Mouse (Mus musculus): ENCODE results near the gene Cyth3. TPM values are rescaled to one million over a fixed set of nuclear protein-coding genes. Genes with fewer than 3 reads are reported as not detected.

Cyth3 gene
- total RNA-seq, 2 experiments from 2014 or later: 3.8 to 5.1 TPM

DNA sequence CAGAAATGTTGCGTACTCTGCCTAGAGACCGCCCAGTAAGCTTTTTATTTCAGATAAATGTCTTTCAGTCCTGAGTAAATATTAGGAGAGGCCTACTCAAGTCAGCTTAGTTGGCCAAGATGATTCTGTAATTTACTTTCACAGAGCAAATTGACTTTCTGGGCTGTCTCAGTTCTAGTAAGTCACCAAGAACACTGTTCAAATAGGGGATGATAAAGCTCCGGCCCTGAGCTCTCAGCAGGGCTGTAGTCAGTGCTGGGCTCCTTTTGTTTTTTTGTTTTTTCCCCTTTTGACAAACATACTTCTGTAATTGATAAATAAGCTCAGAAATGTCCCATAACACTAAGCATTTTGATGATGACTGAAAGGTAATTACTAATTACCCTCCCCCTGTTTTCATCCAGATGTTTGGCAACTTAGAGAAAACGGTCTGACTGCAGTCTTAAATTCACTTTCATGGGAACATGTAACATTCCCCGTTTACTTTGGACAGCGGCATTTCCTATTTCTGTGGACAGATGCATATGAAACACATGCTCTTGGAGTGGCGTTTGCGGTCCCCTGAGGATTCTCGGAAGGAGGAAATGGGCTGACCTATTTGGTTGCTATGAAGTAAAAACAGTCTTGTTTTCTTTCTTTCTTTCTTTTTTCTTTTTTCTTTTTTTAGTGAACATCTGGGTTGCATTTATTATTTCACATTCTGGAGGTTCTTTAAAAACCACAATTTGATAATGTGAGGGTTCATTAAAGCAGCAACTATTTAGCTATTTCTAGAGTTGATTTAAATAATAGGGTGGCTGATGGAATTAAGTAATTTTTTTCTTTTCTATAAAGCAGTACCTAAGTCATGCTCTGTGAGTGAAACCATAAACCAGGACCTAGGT is 10.7 kb downstream of the Cyth3 start:
- no peak for ATAC-seq (replicated peaks; ENCODE audit: poor library complexity, severe bottlenecking)

DNA sequence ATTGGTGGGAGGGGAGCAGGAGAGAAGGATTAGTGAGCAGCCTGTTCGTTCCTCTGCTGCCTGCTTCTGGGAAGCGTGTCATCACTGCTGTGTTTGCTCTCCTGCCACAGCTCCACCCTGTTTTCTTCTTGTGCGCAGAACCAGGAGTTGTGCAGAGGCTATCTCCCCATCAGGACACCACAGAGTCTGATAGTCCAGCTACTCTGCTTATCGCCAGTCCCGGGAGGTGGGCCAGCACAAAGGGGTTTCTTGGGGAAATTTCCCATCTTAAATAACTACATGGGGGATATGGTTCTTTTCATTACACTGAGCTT is 11.3 kb downstream of the Cyth3 start:
- no peak for ATAC-seq (replicated peaks; ENCODE audit: poor library complexity, severe bottlenecking)

DNA sequence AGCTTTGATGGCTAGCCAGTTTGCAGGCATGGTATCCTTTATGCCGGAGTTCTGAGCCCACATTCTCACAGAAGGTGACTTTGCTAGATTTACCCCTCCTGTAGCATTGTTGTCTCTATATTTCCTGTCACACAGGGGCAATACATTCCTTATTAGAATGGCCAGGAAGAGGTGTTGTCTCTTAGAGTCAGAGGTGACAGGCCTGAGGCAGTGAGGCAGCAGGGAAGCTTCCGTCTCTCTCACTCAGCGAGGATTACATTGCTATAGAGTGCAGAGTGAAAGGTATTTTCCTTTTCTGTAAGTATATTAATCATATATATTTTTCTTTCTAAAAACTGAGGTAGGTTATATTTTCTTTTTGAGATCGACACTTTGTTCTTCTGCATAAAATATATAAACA is 11.6 kb downstream of the Cyth3 start:
- no peak for ATAC-seq (replicated peaks; ENCODE audit: poor library complexity, severe bottlenecking)

DNA sequence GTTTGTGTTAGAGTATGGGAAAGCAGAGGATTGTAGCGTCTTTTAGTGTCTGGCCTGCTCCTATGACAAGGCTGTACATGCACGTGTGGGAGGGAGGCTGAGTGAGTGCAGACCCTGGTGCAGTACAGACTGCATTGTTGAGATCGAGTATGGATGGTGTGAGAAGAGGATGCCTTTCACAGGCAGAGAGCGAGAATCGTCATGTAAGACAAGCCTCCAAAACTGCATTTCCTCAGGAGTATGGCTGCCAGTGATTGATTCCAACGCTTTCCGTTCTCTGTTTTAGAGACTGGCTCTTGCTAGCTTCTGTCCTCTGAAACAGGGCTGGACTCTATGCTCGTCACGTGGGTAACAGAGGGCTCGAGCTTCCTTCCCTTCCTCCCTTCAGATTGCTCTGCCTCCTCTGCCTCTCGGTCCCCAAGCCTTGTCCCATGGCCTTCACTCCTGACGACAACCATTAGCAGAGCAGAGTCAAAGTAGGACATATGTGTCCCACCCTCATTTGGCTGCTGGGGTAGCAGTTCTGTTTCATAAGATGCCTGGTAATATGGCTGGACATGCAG is 12.4 kb downstream of the Cyth3 start:
- ATAC-seq (replicated peaks; ENCODE audit: poor library complexity, severe bottlenecking): no peak

DNA sequence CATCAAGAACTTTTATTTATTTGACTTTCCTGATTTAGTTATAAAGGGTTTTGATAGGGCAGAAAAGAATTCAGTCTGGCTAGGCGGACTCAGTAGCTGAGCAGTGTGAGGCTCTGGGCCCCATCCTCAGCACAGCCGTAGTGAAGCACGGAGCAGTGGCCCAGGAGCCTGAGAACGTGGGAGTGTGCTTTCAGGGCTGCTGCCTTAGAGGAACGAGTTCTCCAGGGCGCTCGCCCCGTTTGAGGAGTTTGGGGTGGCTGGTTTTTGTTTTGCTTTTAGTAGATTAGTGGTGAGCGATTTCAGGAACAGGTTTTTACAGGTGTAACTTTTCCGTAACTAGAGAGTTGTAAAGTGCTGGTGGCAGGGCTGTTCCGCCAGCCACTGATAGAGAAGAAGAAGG is 13.1 kb downstream of the Cyth3 start:
- ATAC-seq (replicated peaks; ENCODE audit: poor library complexity, severe bottlenecking): no peak

DNA sequence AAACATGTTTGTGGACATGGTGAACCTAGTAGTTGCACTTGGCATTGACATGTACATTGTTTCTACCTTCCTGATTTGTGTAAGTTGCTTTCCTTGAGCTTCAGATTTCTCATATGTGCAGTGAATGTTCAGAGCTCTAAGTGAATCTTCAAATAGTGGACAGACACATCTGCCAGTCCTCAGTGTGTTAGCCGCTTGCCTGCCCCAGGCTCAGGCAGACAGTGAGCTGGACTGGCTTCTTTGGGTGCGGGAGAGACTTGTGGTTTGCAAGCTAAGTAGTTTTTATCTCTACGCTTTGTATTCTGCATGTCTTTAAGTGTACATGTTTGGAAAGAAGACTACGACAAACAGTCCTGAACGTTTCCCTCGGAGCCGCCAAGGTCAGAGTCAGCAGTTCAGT is 13.9 kb downstream of the Cyth3 start:
- ATAC-seq (replicated peaks; ENCODE audit: poor library complexity, severe bottlenecking): no peak

DNA sequence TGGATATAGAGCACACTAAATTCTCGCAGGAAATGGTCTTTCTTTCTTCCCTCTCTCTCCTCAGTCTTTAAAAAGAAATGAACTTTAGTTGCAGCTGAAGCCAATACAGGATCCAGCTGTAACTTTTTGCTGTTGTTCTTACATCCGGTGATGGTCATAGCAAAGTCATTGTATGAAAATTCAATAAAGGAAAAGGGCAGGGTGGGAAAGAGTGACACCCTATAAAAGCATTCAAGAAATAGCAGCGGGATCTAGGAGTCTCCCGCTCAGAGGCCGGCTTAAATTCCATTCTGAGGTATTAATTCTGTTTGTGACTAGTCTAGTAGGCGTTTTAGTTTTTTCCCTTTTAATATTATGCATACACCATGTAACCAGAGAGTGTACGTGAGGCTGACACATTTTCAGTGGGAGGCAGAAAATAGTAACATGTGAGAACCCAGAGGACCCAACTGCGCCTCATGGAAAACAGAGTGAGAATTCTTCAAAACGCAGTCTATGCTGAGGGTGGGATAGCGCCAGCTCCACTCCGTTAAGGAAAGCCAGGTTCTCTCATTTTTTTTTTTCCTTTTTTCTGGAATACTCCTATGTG is 15.7 kb downstream of the Cyth3 start:
- no peak for ATAC-seq (replicated peaks; ENCODE audit: poor library complexity, severe bottlenecking)

DNA sequence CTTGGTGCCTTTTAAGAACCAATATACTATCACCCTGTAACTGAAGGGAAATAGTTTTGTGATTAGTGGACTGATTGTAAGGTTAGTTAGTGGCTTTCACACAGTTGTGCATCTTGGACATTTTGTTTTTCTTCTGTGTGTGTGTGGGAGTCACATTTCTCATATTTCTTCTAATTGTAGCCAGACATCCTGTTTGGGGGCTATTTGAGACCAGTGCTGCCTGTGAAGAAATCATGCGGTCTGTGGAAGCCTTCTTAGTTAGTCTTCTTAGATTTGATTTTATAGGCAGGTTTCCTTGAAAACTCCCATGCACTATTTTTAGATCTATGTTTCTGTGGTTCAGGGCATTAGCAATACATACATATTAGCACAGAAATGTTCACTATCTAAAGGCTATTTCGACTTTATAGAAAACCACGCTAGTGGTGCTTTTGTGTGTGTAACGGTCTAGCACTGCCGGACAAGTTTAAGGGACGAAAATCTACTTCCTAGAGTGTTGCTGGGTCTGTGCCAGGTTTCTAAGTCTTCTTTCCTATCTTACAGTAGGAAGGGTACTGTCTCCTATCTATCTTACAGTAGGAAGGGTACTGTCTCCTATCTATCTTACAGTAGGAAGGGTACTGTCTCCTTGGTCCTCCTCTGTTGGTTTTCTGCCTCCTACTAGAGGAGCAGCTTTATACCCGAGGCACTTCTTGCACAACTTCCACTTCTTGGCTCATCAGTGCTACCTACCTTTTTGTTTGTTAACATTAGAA is 16.4 kb downstream of the Cyth3 start:
- peak; percentile 79 for ATAC-seq (replicated peaks; ENCODE audit: poor library complexity, severe bottlenecking)

DNA sequence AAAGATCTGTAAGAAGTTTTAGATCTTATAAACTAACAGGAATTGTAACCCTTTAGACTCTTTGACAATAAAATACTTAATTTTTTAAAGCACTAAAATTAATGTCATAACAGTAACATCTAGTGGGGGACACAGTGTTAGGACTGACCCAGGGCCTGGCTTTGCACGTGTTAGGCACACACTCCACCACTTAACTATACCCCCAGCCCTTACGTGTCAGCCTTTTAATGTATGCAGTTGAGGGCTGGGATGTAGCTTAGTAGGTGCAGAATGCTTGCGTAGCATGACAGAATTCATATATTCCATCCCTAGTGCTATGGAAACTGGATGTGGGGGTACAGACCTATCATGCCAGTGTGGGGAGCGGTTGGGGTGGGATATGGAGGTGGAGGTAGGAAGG is 17.1 kb downstream of the Cyth3 start:
- ATAC-seq (replicated peaks; ENCODE audit: poor library complexity, severe bottlenecking): no peak

DNA sequence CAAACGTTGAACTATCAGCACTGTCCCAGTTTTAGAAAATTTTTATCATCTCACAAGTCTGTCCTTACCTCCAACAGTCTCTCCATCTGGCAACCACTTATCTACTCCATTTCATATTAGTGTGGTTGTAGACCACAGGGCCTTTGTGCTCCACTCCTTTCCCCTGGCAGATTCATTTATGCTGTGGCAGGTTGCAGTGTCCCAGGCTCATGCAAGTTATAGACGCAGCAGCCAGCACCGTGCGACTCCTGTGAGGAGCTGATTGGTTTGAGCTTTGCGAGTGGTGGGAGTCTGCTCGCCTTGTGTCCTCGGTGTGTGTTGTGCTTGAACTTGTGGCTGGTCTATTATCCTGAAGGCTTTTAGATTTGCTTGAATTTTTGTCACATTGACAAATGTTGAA is 17.6 kb downstream of the Cyth3 start:
- ATAC-seq (replicated peaks; ENCODE audit: poor library complexity, severe bottlenecking): no peak

DNA sequence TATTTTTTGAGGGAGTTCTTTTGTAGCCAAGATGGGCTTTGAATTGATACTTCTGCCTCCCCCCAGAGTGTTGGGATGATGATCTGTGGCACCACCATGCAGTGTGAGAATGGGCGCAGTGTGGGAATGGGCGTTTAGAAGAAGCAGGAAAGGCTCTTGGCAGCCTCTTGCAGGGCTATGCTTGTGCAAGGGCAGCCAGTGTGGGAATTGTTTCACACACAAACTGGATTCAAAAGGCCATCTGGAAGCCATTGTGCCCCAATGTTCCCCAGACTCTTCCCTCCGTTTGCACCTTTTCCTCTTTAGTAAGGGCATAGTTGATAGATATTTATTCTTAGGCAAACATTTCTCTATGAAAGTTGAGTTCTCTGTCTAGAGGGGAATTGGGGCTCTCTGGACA is 19.3 kb downstream of the Cyth3 start:
- no peak for ATAC-seq (replicated peaks; ENCODE audit: poor library complexity, severe bottlenecking)

DNA sequence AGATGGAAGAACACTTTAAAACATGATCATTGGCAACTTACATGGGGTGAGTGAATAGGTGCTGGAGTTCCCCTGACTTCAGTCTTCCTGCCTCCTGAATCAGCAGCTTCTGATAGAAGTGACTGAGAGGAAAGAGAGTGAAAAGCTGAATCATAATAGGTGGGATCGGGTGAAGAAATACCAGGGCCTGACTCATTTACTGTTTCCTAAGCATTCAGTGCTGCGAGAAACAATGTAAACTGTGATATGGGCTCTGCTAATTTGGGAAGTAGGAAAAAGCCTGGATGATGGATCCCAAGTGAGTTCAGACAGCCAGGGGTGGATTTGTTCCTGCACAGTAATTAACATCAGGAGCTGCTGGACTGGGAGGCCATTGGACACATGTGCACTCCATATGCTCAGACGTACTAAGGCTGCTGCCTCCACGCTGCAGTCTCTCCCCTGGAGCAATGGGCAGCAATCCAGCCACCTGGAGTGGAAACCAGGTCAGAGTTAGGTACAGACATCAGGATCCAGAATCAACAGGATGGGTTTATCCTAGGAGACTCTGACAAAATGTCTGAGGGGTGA is 20.1 kb downstream of the Cyth3 start:
- no peak for ATAC-seq (replicated peaks; ENCODE audit: poor library complexity, severe bottlenecking)

DNA sequence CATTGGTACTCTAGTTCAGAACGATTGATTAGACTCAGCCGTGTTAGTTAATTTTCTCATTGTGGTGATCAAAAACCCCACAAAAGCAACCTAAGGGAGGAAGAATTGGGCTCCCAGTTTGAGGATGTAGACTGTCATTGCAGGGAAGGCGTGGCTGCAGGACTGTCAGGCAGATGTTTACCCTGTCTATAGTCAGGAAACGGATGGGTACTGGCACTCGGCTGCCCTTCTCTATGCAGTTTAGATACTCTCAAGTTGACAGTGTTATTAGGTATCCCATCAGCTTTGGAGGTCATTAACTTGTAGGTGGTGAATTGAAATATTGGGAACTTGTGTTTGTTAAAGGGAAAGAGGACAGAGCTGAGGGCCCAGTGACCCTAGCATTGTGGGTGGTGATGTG is 23.7 kb downstream of the Cyth3 start:
- ATAC-seq (replicated peaks; ENCODE audit: poor library complexity, severe bottlenecking): no peak

DNA sequence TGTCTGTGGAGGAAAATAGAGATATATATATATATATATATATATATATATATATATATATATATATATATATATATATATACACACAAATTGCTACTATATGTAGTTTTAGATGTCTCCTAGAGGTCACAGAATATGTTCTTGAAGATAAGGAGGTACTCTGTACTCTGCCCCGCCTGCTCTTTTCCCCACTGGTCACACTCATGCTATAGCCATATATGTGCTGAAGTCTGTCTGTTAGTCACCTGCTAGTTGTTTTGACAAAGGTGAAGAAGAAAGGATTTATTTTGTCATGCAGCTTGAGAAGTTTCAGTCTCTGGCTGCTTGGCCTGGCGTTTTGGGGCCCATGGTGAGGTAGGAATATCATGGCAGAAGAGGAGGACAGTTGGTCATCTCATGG is 25.2 kb downstream of the Cyth3 start:
- no peak for ATAC-seq (replicated peaks; ENCODE audit: poor library complexity, severe bottlenecking)

DNA sequence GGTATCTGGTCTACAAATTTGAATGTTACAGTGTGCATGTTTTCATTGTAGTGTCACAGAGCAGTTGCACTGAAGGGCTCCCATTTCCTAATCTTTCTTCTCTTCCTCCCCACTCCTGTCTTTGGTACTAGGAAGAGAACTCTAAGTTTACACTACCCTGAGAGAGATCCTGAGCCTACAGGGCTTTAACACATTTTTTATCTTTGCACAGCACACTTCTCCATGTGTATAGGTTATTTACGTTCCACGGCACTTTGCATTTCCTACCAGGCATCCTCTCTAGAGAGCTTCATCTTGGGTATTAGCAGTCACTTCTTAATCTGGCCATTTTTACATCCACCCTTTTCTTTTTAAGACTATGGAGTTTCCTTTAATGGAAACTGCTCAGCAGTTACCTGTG is 25.8 kb downstream of the Cyth3 start:
- ATAC-seq (replicated peaks; ENCODE audit: poor library complexity, severe bottlenecking): no peak

DNA sequence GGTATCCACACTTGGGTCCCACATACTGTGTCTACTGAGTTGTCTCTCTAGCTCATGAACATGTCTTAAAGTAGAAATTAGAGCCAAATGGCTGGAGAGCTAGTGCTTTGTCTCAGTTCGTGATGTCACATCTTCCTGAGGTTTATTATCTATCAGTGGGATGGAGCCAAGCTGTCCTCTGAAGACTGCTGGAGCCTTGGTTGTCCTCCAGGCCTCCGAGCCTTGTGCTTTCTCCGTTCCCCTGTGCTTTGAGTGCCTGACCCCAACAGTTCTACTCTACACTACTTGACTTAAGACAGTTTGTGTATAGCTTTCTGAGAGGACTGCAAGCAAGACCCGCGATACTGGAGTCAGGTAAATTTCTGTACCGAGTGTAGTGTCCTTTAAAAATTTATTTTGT is 26.9 kb downstream of the Cyth3 start:
- no peak for ATAC-seq (replicated peaks; ENCODE audit: poor library complexity, severe bottlenecking)

DNA sequence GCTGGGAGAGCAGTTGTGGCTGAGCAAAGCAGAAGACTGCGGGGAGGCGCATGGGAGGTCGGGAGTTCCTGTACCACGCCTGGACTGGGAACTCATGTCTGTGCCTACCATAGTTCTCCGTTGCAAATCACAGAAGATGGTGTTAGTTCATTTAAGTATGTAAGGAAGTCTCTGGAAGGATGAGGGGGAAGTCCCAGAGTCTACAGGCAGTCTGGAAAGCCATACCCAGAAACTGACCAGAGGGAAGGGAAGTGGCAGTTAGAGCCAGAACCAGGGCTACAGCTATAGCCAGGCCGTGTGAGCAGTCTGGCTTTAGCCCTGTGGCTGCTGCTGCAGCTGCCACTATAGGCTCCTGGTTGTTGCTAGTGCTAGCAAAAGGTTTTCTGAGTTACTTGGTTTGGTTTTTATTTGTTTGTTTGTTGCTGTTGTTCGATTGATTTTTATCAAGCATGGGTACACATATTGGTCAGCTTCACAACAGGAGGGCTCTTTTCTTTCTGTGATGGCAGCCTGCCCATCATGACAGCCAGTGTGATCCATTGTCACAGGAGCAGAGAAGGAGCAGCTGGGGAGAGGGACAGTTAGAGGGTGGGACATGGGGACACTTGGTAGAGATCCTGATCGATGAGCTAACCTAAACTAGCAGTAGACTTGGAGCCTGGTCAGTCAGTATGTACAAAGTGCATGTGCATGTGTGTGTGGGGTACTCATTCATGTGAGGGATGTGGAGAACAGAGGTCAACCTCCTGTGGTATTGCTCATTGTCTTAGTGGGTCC is 29.8 kb downstream of the Cyth3 start:
- ATAC-seq (replicated peaks; ENCODE audit: poor library complexity, severe bottlenecking): peak; percentile 22

DNA sequence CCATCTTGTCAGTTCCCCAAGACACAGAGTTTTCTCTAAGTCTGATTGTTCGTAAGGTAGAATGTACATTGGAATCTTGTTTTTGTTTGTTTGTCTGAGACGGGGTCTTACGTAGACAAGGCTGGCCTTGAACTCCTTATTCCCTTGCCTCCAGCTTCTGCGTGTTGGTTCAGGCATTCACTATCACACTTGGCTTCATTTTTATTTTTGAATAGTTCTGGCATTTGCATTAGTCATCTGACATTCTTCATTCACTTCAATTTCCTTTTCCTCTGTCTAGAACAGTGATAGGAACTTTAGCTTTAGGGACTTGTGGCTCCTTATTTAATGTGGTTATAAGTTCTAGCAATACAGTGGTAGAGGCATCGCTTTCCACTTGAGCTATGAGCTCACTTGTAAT is 31.2 kb downstream of the Cyth3 start:
- no peak for ATAC-seq (replicated peaks; ENCODE audit: poor library complexity, severe bottlenecking)

DNA sequence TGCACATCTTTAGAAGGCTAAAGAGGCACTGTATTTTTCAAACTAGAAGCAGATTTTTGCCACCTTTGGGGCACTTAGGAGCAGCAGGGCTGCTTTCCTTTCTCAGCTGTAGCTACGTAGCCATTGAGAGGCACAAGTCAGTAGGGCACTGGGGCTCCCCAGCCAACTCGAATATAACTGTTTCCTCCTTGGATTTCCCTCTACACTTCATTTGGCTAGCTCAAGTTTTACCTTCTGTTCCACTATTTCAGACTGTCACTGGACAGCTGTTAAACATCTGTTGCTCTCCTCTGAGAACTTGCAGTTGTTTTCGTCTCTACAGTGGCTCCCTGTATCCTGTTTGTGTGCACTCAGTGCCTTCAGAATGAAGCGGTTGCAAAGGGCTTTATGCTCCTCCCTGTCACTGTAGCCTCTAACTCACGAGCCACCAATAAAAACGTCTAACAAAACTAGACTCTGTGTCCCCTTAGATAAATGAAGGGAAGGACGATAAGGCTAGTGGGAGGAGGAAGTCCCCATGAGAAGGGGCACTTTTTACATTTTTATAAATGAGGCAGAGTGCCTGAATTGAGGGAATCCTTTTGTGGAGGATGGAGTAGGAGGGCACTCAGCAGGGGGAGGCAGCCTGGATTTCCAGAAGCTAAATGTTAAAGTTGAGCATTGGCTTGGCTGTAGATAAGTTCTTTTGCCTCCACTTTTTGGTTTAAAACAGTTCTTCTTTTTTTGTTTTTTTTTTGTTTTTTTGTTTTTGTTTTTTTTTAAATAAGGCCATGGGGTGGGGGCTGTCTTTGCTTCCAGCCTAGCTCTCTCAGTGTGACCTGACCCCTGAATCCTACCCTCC is 32.6 kb downstream of the Cyth3 start:
- no peak for ATAC-seq (replicated peaks; ENCODE audit: poor library complexity, severe bottlenecking)
